Mouse (Mus musculus): ENCODE results near the gene Mrps14. TPM values are rescaled to one million over a fixed set of nuclear protein-coding genes. Genes with fewer than 3 reads are reported as not detected.

Mrps14 gene
- polyA plus RNA-seq (2015; fragmentation: Illumina TruSeq; extraction: RNeasy Lipid Tissue Mini Kit (QIAGEN cat#74804); ENCODE audit: low read depth, low replicate concordance) = 88.4 TPM

GRCm38 (mm10) chr1:160194529-160195336, at the start of gene Mrps14:
Gene Mrps14 (plus strand): TSS chr1:160195215.

GRCm38 (mm10) chr1:160153480-160153879, 41.5 kb upstream of the Mrps14 start, which contains the start of gene Tnn:
Gene Tnn (minus strand): TSS chr1:160153580.

DNA sequence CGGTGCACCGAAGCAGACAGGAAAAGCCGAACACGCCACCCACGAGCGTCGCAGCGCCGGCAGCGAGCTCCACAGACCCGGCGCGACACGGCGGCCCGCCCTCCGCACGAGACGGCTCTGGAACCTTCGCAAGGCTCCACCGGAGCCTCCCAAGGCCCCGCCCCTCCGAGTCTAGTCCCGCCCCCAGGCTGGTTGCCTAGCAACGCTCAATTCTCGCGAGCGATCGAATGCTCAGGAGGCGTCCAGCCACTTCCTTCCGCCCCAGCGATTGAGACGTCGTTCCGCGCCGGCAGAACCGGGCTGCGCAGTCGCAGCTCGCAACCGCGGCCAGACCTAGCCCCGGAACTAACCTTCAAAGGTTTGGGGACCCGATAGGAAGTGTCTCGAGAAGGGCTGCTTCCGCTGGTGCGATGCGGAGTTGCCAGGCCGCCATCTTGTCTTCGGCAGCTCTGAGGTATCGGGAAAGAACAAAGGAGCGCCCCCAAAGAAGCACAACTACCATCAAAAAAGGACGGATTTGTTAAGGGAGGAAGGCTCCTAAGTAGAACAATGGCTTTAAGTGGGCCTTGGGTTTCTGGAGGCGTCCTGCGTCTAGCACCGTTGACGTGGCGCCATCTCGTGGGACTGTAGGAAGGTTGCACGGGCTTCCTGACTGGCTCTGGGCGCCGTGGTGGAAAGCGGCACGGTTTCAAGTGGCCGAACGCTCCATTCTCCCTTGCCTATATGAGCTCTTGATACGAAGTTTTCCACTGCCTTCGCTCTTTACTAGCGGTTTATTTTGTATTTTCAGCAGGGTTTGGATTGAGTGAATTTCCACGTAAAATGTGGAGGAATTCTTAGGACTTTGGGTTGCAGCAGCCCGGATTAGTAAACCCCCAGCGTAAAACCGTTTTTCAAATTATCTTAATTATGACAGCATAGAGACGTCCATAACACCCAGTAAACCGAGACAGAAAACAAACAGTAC, 18.0 kb downstream of the Mrps14 start, which contains the start of gene Cacybp:
TSS of gene Cacybp (minus strand) at position 173 of the 967 bp plus-strand sequence.

Other genes starting within 250 kb of the Mrps14 start
- 2.6 TPM for gene 4930523C07Rik, start 150.8 kb upstream of the Mrps14 start, polyA plus RNA-seq (2015; fragmentation: Illumina TruSeq; extraction: RNeasy Lipid Tissue Mini Kit (QIAGEN cat#74804); ENCODE audit: low read depth, low replicate concordance)
- gene Tnn, start 41.6 kb upstream of the Mrps14 start, polyA plus RNA-seq (2015; fragmentation: Illumina TruSeq; extraction: RNeasy Lipid Tissue Mini Kit (QIAGEN cat#74804); ENCODE audit: low read depth, low replicate concordance) = not detected
- 114 TPM for gene Cacybp, start 17.7 kb downstream of the Mrps14 start, polyA plus RNA-seq (2015; fragmentation: Illumina TruSeq; extraction: RNeasy Lipid Tissue Mini Kit (QIAGEN cat#74804); ENCODE audit: low read depth, low replicate concordance)

Data from brain, adult 10 weeks (tissue).